Mouse (Mus musculus): ENCODE results near the gene Dennd2a. TPM values are rescaled to one million over a fixed set of nuclear protein-coding genes. Genes with fewer than 3 reads are reported as not detected.
A peak's percentile ranks its signal among the peaks of the same experiment; 100 is the strongest.

The Dennd2a gene
- polyA plus RNA-seq, 1 experiment from 2014 or later, result 21.1 TPM

DNA sequence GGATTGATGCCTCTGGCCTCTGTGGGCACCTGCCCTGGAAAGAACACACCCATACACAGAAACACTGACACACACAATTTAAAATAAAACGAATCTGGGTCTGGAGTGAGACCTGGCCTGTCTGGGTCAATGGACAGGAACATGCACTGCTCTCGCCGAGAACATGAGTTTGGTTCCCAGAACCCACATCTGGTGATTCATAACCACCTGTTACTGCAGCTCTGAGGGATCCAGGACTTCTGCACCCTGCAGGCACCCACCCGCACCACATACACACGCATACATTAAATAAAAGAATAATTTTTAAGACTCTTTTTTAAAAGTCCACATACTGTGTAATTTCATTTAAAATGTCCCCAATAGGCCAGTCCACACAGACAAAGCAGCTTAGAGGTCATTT is 20.4 kb downstream of the Dennd2a start:
- no peak overlapping the region for H3K9ac ChIP-seq
- no peaks in the 10 kb centered on the region for H3K9me3 ChIP-seq (replicated peaks)
- WGBS, result 94% methylated on average over 5 of the region's 5 CpGs
- no peak for ATAC-seq (ENCODE audit: insufficient number of reproducible peaks, low FRiP score, low TSS enrichment, low read depth)
- H3K27ac ChIP-seq (replicated peaks), result no peak overlapping the region
- H3K4me2 ChIP-seq (replicated peaks), result no peak overlapping the region
- H3K4me1 ChIP-seq, result peaks cover 29% of the 10 kb centered on the region
- no peaks in the 10 kb centered on the region for H3K36me3 ChIP-seq
- H3K27me3 ChIP-seq, result no peaks in the 10 kb centered on the region
- no peak overlapping the region for H3K4me3 ChIP-seq (replicated peaks)

DNA sequence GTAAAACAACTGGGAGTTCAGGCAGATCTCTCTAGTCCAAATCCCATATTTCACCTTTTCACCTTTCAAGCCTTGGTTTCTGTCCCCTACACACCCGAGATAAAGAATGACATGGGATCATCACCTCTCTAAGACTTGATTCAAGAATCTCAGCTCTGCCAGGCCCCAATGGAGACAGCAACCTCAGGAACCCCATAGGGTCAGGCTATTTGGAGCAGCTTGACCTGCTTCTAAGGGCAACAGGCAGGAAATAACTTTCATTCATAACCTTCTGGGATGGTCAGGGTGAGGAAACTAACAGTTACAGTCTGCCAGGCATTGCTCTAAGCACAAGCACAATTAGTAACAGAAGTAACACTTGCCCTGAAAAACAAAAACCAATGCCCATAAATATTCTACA is 21.0 kb downstream of the Dennd2a start:
- no peak for ATAC-seq (ENCODE audit: insufficient number of reproducible peaks, low FRiP score, low TSS enrichment, low read depth)
- 39% methylated on average over 1 of the region's 1 CpGs for WGBS
- H3K4me3 ChIP-seq (replicated peaks), result no peak overlapping the region

DNA sequence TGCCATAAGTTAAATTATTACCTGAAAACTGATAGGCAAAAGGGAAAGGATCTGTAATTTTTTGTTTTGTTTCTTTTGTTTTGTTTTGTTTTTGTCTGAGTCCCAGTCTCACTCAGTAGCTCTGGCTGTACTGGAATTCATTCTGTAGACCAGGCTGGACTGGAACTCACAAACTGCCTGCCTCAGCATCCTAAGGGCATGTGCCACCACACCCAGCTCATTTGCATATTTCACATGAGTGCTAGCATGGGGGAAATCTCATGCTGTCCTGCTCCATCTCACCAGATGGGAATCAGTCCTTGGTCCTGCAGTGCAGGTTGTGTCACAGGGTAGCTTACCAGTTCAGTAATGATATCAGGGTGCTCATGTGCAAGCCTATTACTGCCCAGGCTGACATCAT is 22.7 kb downstream of the Dennd2a start:
- peaks cover 32% of the 10 kb centered on the region for H3K4me1 ChIP-seq
- H3K27ac ChIP-seq (replicated peaks), result no peak overlapping the region
- ATAC-seq (ENCODE audit: insufficient number of reproducible peaks, low FRiP score, low TSS enrichment, low read depth), result no peak
- no peaks in the 10 kb centered on the region for H3K27me3 ChIP-seq
- no peak overlapping the region for H3K9ac ChIP-seq
- H3K9me3 ChIP-seq (replicated peaks), result no peaks in the 10 kb centered on the region
- H3K36me3 ChIP-seq, result no peaks in the 10 kb centered on the region
- H3K4me3 ChIP-seq (replicated peaks), result no peak overlapping the region
- no peak overlapping the region for H3K4me2 ChIP-seq (replicated peaks)

More for the DNA sequence above, 21.0 kb downstream of the Dennd2a start:
- H3K4me2 ChIP-seq (replicated peaks), result no peak overlapping the region
- no peaks in the 10 kb centered on the region for H3K27me3 ChIP-seq
- H3K4me1 ChIP-seq, result peaks cover 30% of the 10 kb centered on the region
- no peaks in the 10 kb centered on the region for H3K36me3 ChIP-seq
- no peak overlapping the region for H3K27ac ChIP-seq (replicated peaks)
- no peak overlapping the region for H3K9ac ChIP-seq
- H3K9me3 ChIP-seq (replicated peaks), result no peaks in the 10 kb centered on the region

DNA sequence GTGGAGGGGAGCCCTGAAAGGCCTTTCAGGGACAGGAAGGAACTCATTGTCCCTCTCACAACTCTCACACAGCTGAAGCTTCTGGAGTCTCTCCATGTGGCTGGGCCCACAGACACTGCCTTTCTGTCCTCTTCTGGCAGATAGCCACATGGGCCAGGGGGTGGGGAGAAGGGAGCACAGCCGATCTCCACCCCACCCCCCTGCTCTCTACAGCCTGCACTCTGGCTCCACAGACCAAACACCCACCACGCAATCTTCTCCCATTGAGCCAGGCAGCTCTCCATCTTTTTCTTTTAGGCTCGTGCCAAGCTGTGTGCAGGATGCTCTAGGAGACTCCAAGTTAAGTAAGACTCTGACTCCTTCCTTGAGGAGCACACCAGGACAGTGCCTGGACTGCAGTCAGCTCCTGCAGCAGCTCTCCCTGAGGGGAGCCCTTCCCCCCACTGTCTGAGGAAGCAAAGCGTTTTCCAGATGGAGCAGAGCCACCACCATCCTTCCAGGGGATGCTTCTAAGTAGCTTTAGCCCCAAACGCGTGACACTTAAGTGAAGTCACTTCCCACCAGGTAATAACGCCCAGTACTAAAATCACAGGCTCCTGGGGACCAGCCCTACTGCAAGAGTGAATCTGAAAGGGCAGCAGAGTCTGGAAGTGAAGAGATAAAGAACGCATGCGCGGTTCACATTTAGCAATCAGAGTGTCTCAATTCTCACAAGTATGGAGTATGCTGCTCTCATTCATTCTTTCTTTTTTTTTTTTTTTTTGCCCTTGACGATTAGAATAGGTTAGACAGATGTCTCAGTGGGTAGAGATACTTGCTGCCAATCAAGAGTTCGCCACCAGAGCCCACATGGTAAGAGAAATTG is 28.8 kb downstream of the Dennd2a start:
- ATAC-seq (ENCODE audit: insufficient number of reproducible peaks, low FRiP score, low TSS enrichment, low read depth), result peak; percentile 81
- no peak overlapping the region for H3K9ac ChIP-seq
- H3K4me2 ChIP-seq (replicated peaks), result no peak overlapping the region; the same call in 1 of the 2 replicates
- no peaks in the 10 kb centered on the region for H3K27me3 ChIP-seq
- H3K4me1 ChIP-seq, result peaks cover 37% of the 10 kb centered on the region
- H3K9me3 ChIP-seq (replicated peaks), result no peaks in the 10 kb centered on the region
- no peak overlapping the region for H3K4me3 ChIP-seq (replicated peaks)
- no peaks in the 10 kb centered on the region for H3K36me3 ChIP-seq
- WGBS, result 33% methylated on average over 12 of the region's 12 CpGs
- peak overlapping the region; percentile 74 for H3K27ac ChIP-seq (replicated peaks)

DNA sequence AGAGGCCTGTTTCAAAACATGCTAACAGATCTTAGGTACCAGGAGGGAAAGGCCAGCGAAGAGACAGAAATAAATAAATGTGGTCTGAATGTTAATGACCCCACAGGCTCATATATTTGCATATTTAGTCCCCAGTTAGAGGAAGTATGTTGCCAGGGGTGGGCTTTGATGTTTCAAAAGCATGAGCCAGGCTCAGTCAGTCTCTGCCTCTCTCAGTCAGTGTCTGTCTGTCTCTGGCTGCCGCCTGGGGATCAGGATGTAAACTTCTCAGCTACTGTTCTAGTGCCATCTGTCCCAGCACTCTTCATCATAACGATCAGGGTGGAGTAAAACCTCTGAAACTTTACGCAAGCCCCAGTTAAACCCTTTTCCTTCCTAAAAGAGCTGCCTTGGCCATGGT is 29.9 kb downstream of the Dennd2a start:
- H3K9me3 ChIP-seq (replicated peaks), result no peaks in the 10 kb centered on the region
- H3K4me1 ChIP-seq, result peaks cover 37% of the 10 kb centered on the region
- no peak overlapping the region for H3K4me3 ChIP-seq (replicated peaks)
- H3K27me3 ChIP-seq, result no peaks in the 10 kb centered on the region
- H3K27ac ChIP-seq (replicated peaks), result no peak overlapping the region
- H3K4me2 ChIP-seq (replicated peaks), result no peak overlapping the region
- H3K9ac ChIP-seq, result no peak overlapping the region
- peaks cover 8% of the 10 kb centered on the region; the same call in 1 of the 2 replicates for H3K36me3 ChIP-seq
- no peak for ATAC-seq (ENCODE audit: insufficient number of reproducible peaks, low FRiP score, low TSS enrichment, low read depth)
- WGBS, result 65% methylated on average over 4 of the region's 4 CpGs

DNA sequence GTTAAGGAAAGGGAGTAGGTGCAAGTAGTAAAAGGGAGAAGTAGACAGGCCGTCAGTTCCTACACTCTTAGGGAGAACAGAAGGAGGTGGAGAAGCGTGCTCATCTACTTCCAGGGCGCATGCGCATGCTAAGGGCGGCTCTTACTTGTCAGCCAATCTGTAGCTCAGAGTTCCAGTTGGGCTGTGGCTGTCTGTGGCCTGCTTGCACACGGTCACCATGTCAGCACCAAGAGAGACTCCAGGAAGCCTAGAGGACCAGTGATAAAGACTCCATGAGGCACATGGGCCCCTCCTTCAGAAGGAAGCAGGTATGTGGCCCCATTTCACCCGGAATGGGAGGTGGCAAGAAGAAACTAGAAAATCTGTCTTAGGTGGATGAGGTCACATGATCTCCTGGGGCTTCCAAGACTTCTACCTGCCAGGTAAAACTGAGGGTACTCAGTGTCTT is 30.3 kb downstream of the Dennd2a start:
- Histone ChIP-seq H3K9ac (no peak overlapping the region), H3K4me1 (peaks cover 37% of the 10 kb centered on the region), H3K4me2 (replicated peaks) (no peak overlapping the region), H3K9me3 (replicated peaks) (no peaks in the 10 kb centered on the region), H3K4me3 (replicated peaks) (no peak overlapping the region), H3K27me3 (no peaks in the 10 kb centered on the region), H3K27ac (replicated peaks) (no peak overlapping the region), H3K36me3 (peaks cover 12% of the 10 kb centered on the region; the same call in 1 of the 2 replicates)
- WGBS, result 84% methylated on average over 7 of the region's 7 CpGs
- ATAC-seq (ENCODE audit: insufficient number of reproducible peaks, low FRiP score, low TSS enrichment, low read depth), result no peak

DNA sequence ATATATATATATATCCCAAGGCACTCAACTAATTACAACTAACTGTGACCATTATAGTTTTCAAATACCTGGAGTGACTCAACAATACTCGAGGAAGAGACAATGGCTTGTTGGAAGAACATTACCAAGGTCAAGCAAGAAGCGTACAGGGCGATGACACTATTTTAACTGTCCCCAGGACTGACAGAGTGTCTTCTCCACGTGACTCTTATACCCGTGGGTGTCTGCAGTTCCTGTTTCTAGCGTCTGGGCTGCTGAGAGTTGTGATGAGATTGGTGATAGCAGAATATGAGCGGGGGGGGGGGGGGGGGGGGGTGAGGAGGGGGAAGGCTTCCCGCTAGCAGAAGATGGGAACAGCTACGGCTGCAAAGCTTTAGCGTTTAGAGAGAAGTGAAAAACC is 30.9 kb downstream of the Dennd2a start:
- no peak overlapping the region for H3K4me2 ChIP-seq (replicated peaks)
- H3K27ac ChIP-seq (replicated peaks), result no peak overlapping the region
- no peak overlapping the region for H3K9ac ChIP-seq
- 76% methylated on average over 10 of the region's 10 CpGs for WGBS
- H3K27me3 ChIP-seq, result no peaks in the 10 kb centered on the region
- H3K4me3 ChIP-seq (replicated peaks), result no peak overlapping the region
- no peak for ATAC-seq (ENCODE audit: insufficient number of reproducible peaks, low FRiP score, low TSS enrichment, low read depth)
- H3K9me3 ChIP-seq (replicated peaks), result no peaks in the 10 kb centered on the region
- H3K36me3 ChIP-seq, result peaks cover 17% of the 10 kb centered on the region
- H3K4me1 ChIP-seq, result peaks cover 34% of the 10 kb centered on the region

DNA sequence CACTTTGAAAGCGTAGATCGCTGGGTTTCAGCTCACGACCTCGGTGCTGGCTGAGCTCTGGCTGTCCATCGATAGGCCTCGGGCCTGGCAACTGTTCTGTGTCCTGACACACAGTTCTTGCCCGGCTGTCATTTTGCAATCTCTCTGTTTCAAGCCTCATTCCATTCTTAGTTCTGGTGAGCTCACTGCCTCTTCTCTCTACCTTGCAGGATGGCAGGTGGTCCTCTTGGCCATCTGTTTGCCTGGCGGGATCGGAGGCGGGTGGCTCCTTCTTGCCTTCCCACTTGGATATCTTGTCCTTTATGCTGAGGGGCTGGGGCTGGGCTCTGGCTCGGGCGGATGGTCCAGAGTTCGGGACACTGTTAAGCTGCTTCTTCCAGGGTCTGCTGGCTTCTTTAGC is 34.5 kb downstream of the Dennd2a start:
- H3K4me3 ChIP-seq (replicated peaks), result no peak overlapping the region
- no peaks in the 10 kb centered on the region for H3K27me3 ChIP-seq
- H3K9ac ChIP-seq, result no peak overlapping the region
- peaks cover 47% of the 10 kb centered on the region for H3K36me3 ChIP-seq
- H3K9me3 ChIP-seq (replicated peaks), result no peaks in the 10 kb centered on the region
- ATAC-seq (ENCODE audit: insufficient number of reproducible peaks, low FRiP score, low TSS enrichment, low read depth), result no peak
- peaks cover 7% of the 10 kb centered on the region; the same call in 1 of the 2 replicates for H3K4me1 ChIP-seq
- no peak overlapping the region for H3K27ac ChIP-seq (replicated peaks)
- H3K4me2 ChIP-seq (replicated peaks), result no peak overlapping the region
- WGBS, result 94% methylated on average over 13 of the region's 13 CpGs

DNA sequence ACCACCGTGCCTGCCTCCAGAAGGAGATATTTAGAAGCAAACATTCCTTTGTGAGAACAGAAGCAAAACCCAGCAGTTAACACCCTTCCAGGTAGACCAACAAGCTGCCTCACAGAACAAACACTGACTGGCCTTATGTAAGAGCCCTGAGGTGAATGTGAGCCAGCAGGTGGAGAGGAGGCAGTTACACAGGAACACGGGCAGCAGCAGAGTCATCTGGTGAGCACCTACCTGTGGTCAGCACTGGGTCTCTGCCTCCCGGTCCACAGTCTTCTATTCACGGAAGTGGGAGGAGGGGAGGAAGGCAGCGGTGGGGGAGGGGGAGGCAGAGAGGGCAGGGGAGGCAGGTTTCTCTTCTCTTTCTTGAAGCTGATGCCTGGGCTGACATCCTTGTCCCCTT is 35.2 kb downstream of the Dennd2a start:
- 0 out of 2 replicates have a peak, but pooled peaks cover 5% of the 10 kb centered on the region for H3K4me1 ChIP-seq
- no peak overlapping the region for H3K27ac ChIP-seq (replicated peaks)
- H3K4me2 ChIP-seq (replicated peaks), result no peak overlapping the region
- H3K4me3 ChIP-seq (replicated peaks), result no peak overlapping the region
- no peaks in the 10 kb centered on the region for H3K9me3 ChIP-seq (replicated peaks)
- no peaks in the 10 kb centered on the region for H3K27me3 ChIP-seq
- H3K36me3 ChIP-seq, result peaks cover 47% of the 10 kb centered on the region
- ATAC-seq (ENCODE audit: insufficient number of reproducible peaks, low FRiP score, low TSS enrichment, low read depth), result no peak
- no peak overlapping the region for H3K9ac ChIP-seq
- WGBS, result 56% methylated on average over 5 of the region's 5 CpGs

DNA sequence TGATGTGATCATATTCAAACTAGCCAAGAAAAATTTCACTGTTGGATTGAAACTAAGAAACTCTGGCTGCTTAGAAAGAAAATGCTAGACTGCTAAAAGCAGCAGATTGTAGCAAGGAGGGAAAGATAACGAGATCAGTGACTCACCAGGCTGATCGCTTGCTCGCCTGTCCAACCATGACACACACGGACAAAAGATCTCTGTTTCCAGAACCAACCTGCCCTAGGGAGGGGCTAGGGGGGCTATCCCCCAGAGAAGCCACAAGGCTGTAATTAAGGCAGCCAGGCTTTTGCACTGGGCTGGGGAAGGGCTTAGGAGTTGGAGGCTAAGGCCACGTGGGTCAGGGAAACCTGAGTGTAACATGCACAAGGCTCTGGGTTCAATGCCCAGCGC is 41.9 kb downstream of the Dennd2a start:
- Histone ChIP-seq H3K27ac (replicated peaks) (peak overlapping the region; percentile 88), H3K27me3 (no peaks in the 10 kb centered on the region), H3K9ac (no peak overlapping the region), H3K4me2 (replicated peaks) (peak overlapping the region; percentile 24), H3K36me3 (peaks cover 23% of the 10 kb centered on the region), H3K4me1 (peaks cover 18% of the 10 kb centered on the region), H3K9me3 (replicated peaks) (no peaks in the 10 kb centered on the region), H3K4me3 (replicated peaks) (no peak overlapping the region)
- 25% methylated on average over 6 of the region's 6 CpGs for WGBS
- peak; percentile 73 for ATAC-seq (ENCODE audit: insufficient number of reproducible peaks, low FRiP score, low TSS enrichment, low read depth)

DNA sequence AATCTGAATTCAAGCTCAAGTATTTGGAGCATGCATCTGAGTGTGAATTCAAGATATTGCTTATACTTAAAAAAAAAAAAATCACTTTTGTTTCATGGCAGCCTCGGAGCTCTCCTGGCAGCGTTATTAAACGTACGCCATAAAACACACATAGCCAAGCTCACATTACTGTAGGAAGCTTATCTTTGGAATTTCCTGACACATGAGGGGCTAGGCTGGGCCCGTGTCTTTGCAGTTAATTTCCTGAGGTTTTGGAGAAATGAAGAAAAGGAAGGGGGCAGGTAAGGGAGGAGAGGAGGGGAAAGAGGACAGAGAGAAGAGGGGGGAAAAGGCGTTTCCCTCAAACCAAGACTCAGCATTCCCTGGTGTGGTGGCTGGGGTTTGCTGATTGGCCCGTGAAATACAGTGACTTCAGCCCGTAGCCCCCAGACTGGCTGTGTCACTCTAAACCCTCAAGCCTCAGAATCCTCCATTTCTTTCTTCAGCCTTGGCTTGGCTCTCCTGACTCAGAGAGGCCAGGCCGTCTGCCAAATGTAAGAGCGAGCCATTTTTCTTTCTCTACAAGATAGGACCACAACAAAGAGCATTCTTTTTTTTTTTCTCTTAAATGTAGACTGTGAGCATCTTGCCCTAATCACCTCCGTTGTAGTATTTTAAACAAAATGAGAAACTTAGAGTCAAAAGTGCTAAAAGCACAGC is 42.5 kb downstream of the Dennd2a start:
- H3K4me2 ChIP-seq (replicated peaks), result peak overlapping the region; percentile 24
- peak overlapping the region; percentile 88 for H3K27ac ChIP-seq (replicated peaks)
- H3K9me3 ChIP-seq (replicated peaks), result no peaks in the 10 kb centered on the region
- H3K4me3 ChIP-seq (replicated peaks), result no peak overlapping the region
- ATAC-seq (ENCODE audit: insufficient number of reproducible peaks, low FRiP score, low TSS enrichment, low read depth), result peak; percentile 56
- peaks cover 18% of the 10 kb centered on the region for H3K36me3 ChIP-seq
- H3K9ac ChIP-seq, result no peak overlapping the region
- H3K27me3 ChIP-seq, result no peaks in the 10 kb centered on the region
- 19% methylated on average over 11 of the region's 11 CpGs for WGBS
- H3K4me1 ChIP-seq, result peaks cover 18% of the 10 kb centered on the region
